Mouse (Mus musculus) midbrain, postnatal 0 days (tissue): ENCODE results near the gene Gm973. TPM values are rescaled to one million over a fixed set of nuclear protein-coding genes. Genes with fewer than 3 reads are reported as not detected.

Experiments used
- ATAC-seq: fragments of 200-750 bp; cut with Nextera tagmentation; 2 replicates; pipeline ENCODE4 v1.8.0; 2017; ENCODE audit warnings: moderate number of reproducible peaks, mild to moderate bottlenecking, moderate TSS enrichment, moderate library complexity; ENCODE audit not compliant: low FRiP score
- DNase-seq: peaks from one replicate; pipeline ENCODE4 v3.0.0-alpha.2; 2015; ENCODE audit warnings: low spot score
- H3K27ac ChIP-seq: fragments of 300-500 bp; sonication (generic); 2 replicates; pipeline ENCODE4 v1.5.1; 2014; ENCODE audit warnings: low read depth, mild to moderate bottlenecking, low read length, mixed read lengths
- H3K27me3 ChIP-seq: fragments of 300-500 bp; sonication (generic); 2 replicates; pipeline ENCODE4 v1.6.1; 2014; ENCODE audit warnings: low read length, control low read depth, mixed read lengths; ENCODE audit not compliant: insufficient read depth
- H3K36me3 ChIP-seq: fragments of 300-500 bp; sonication (generic); 2 replicates; pipeline ENCODE4 v1.6.1; 2014; ENCODE audit warnings: low read length, control low read depth, mixed read lengths; ENCODE audit not compliant: insufficient read depth
- H3K4me1 ChIP-seq: fragments of 300-500 bp; sonication (generic); 2 replicates; pipeline ENCODE4 v1.6.1; 2014; ENCODE audit warnings: mild to moderate bottlenecking, control low read depth, antibody characterized with exemption, low read length, mixed read lengths; ENCODE audit not compliant: insufficient read depth
- H3K4me2 ChIP-seq: fragments of 300-500 bp; sonication (generic); 2 replicates; pipeline ENCODE4 v1.6.1; 2014; ENCODE audit warnings: low read depth, mild to moderate bottlenecking, low read length, mixed read lengths; ENCODE audit not compliant: poor library complexity, severe bottlenecking
- H3K4me3 ChIP-seq: fragments of 300-500 bp; sonication (generic); 2 replicates; pipeline ENCODE4 v1.5.1; 2014; ENCODE audit warnings: low read depth, mild to moderate bottlenecking, low read length, moderate library complexity
- H3K9ac ChIP-seq: fragments of 300-500 bp; sonication (generic); replicated peaks from 2 replicates; pipeline ENCODE4 v1.6.1; 2014; ENCODE audit warnings: mild to moderate bottlenecking, low read length, moderate library complexity, mixed read lengths; ENCODE audit not compliant: poor library complexity, severe bottlenecking
- H3K9me3 ChIP-seq: fragments of 300-500 bp; sonication (generic); 2 replicates; pipeline ENCODE4 v1.6.1; 2016; ENCODE audit warnings: low read length, control low read depth
- CTCF ChIP-seq: IDR thresholded peaks from 2 replicates; pipeline ENCODE4 v1.5.1; 2016; ENCODE audit warnings: antibody characterized with exemption, mild to moderate bottlenecking
- WGBS: fragments of 180-500 bp; shearing (Covaris S2); extraction: QIAGEN DNeasy Blood & Tissue Kit; methylation state at CpG from one replicate; pipeline ENCODE4 v1.1.7; 2014; 5-methylcytosine and 5-hydroxymethylcytosine counted together
- polyA plus RNA-seq: library from polyadenylated mRNA; unstranded; fragments of >200 nt; fragmentation: Nextera tagmentation; extraction: Ambion mirVana; gene quantifications from 2 replicates; pipeline ENCODE4 v1.2.1, GENCODE M21; 2015
- total RNA-seq: library from RNA; depleted of rRNA; stranded (reverse); fragments of >200 nt; gene quantifications from 2 replicates; pipeline ENCODE4 v1.2.3, GENCODE M21; 2014

Gm973 gene
- total and polyA plus RNA-seq, 2 experiments from 2014 or later = 7.5 to 15.0 TPM

- Histone ChIP-seq H3K9me3 (no peaks in the 10 kb centered on the region), H3K4me3 (no peak overlapping the region), H3K27ac (no peak overlapping the region), H3K4me1 (no peaks in the 10 kb centered on the region), H3K36me3 (peaks cover 13% of the 10 kb centered on the region; the same call in 1 of the 2 replicates), H3K4me2 (no peak overlapping the region), H3K9ac (no peak overlapping the region), H3K27me3 (no peaks in the 10 kb centered on the region)
- DNase-seq (no peak), ATAC-seq (no peak)
- WGBS = 86% methylated on average over 3 of the region's 3 CpGs
- no peak for TF ChIP-seq CTCF
These were observed 135.2 kb downstream of the Gm973 start for GRCm38 (mm10) chr1:59651201-59651819.

- H3K36me3 ChIP-seq = peaks cover 13% of the 10 kb centered on the region; the same call in 1 of the 2 replicates
- 93% methylated on average over 3 of the region's 3 CpGs for WGBS
- H3K9me3 ChIP-seq = no peaks in the 10 kb centered on the region
- no peaks in the 10 kb centered on the region for H3K4me1 ChIP-seq
- ATAC-seq (no peak), DNase-seq (no peak)
- H3K4me2 ChIP-seq = no peak overlapping the region
- H3K9ac ChIP-seq = no peak overlapping the region
- TF ChIP-seq CTCF = no peak
- H3K27ac ChIP-seq = no peak overlapping the region
- no peaks in the 10 kb centered on the region for H3K27me3 ChIP-seq
- no peak overlapping the region for H3K4me3 ChIP-seq
These were observed 137.3 kb downstream of the Gm973 start for GRCm38 (mm10) chr1:59653243-59653911.

- ATAC-seq (no peak), DNase-seq (no peak)
- H3K36me3 ChIP-seq = peaks cover 8% of the 10 kb centered on the region; the same call in 1 of the 2 replicates
- no peak overlapping the region for H3K4me3 ChIP-seq
- H3K27ac ChIP-seq = no peak overlapping the region
- no peak overlapping the region for H3K4me2 ChIP-seq
- 92% methylated on average over 7 of the region's 7 CpGs for WGBS
- no peaks in the 10 kb centered on the region for H3K27me3 ChIP-seq
- TF ChIP-seq CTCF = peak; percentile 38
- H3K4me1 ChIP-seq = no peaks in the 10 kb centered on the region
- no peaks in the 10 kb centered on the region for H3K9me3 ChIP-seq
- no peak overlapping the region for H3K9ac ChIP-seq
These were observed 140.4 kb downstream of the Gm973 start for GRCm38 (mm10) chr1:59656244-59657171.

- ATAC-seq (no peak), DNase-seq (no peak)
- TF ChIP-seq CTCF = no peak
- no peak overlapping the region for H3K9ac ChIP-seq
- no peak overlapping the region for H3K4me3 ChIP-seq
- no peaks in the 10 kb centered on the region for H3K27me3 ChIP-seq
- H3K36me3 ChIP-seq = no peaks in the 10 kb centered on the region
- H3K9me3 ChIP-seq = no peaks in the 10 kb centered on the region
- H3K4me2 ChIP-seq = no peak overlapping the region
- no peak overlapping the region for H3K27ac ChIP-seq
- no peaks in the 10 kb centered on the region for H3K4me1 ChIP-seq
- 89% methylated on average over 3 of the region's 3 CpGs for WGBS
These were observed 147.5 kb downstream of the Gm973 start for GRCm38 (mm10) chr1:59663456-59664135.

- no peak for TF ChIP-seq CTCF
- ATAC-seq (no peak), DNase-seq (no peak)
- H3K4me2 ChIP-seq = no peak overlapping the region
- no peaks in the 10 kb centered on the region for H3K4me1 ChIP-seq
- H3K4me3 ChIP-seq = no peak overlapping the region
- H3K36me3 ChIP-seq = no peaks in the 10 kb centered on the region
- H3K27ac ChIP-seq = no peak overlapping the region
- WGBS = 87% methylated on average over 2 of the region's 2 CpGs
- no peaks in the 10 kb centered on the region for H3K9me3 ChIP-seq
- no peaks in the 10 kb centered on the region for H3K27me3 ChIP-seq
- no peak overlapping the region for H3K9ac ChIP-seq
These were observed 152.8 kb downstream of the Gm973 start for GRCm38 (mm10) chr1:59668871-59669270.
